Mouse (Mus musculus) CH12.LX (cell line): ENCODE results near the gene Mrpl18.

Experiments
- BHLHE40 ChIP-seq: IDR thresholded peaks from 2 replicates; pipeline ENCODE4 v1.6.1; 2011; ENCODE audit warnings: mild to moderate bottlenecking, low read depth, low read length, improper control_type of control experiment
- CHD1 ChIP-seq: IDR thresholded peaks from 2 replicates; pipeline ENCODE4 v1.6.1; 2012; ENCODE audit warnings: low read depth, low read length, improper control_type of control experiment, inconsistent platforms
- CTCF ChIP-seq, 2 experiments: IDR thresholded peaks in 1 of 2; conservative IDR thresholded peaks in 1 of 2; 2 replicates each; pipeline ENCODE4 v1.5.1; 2011 to 2012; ENCODE audit warnings: low read depth in 2 of 2, low read length in 2 of 2, improper control_type of control experiment in 1 of 2, inconsistent platforms in 1 of 2, mild to moderate bottlenecking in 1 of 2, moderate library complexity in 1 of 2
- EP300 ChIP-seq: IDR thresholded peaks from 2 replicates; pipeline ENCODE4 v1.6.1; 2011; ENCODE audit warnings: low read length, improper control_type of control experiment
- MAX ChIP-seq: IDR thresholded peaks from 2 replicates; pipeline ENCODE4 v1.6.1; 2011; ENCODE audit warnings: low read length, improper control_type of control experiment
- MAZ ChIP-seq: IDR thresholded peaks from 2 replicates; pipeline ENCODE4 v1.6.1; 2012; ENCODE audit warnings: low read depth, mild to moderate bottlenecking, inconsistent platforms, low read length, improper control_type of control experiment, moderate library complexity
- MEF2A ChIP-seq: IDR thresholded peaks from 2 replicates; pipeline ENCODE4 v1.6.1; 2014; ENCODE audit warnings: low read depth, mild to moderate bottlenecking, inconsistent platforms, low read length, improper control_type of control experiment, borderline replicate concordance
- MXI1 ChIP-seq: IDR thresholded peaks from 2 replicates; pipeline ENCODE4 v1.6.1; 2011; ENCODE audit warnings: mild to moderate bottlenecking, low read depth, low read length, improper control_type of control experiment
- PAX5 ChIP-seq: IDR thresholded peaks from 2 replicates; pipeline ENCODE4 v1.6.1; 2012; ENCODE audit warnings: low read length, inconsistent platforms, mixed read lengths
- POLR2A ChIP-seq: IDR thresholded peaks from 2 replicates; pipeline ENCODE4 v1.6.1; 2011; ENCODE audit warnings: low read depth, mild to moderate bottlenecking, improper control_type of control experiment, low read length
- POLR2AphosphoS2 ChIP-seq: IDR thresholded peaks from 2 replicates; pipeline ENCODE4 v1.6.1; 2011; ENCODE audit warnings: low read depth, low read length, improper control_type of control experiment

GRCm38 (mm10) chr17:12880178-12880577, 36.0 kb downstream of the Mrpl18 start:
- no peak for TF ChIP-seq MAZ
- TF ChIP-seq MAX = no peak
- TF ChIP-seq BHLHE40 = no peak
- no peak for TF ChIP-seq CHD1
- TF ChIP-seq POLR2A = no peak
- no peak for TF ChIP-seq PAX5
- no peak for TF ChIP-seq POLR2AphosphoS2
- TF ChIP-seq CTCF (conservative IDR thresholded peaks at IDR 0.05 in 1 of 2, IDR thresholded peaks at IDR 0.05 in 1 of 2; ENCODE audit: low read depth in 2 of 2, low read length in 2 of 2) = peak; percentile 80 to 88
- no peak for TF ChIP-seq EP300
- TF ChIP-seq MXI1 = no peak
- TF ChIP-seq MEF2A = no peak
